Mouse (Mus musculus): Measurements from ENCODE around the gene Npy. TPM values are rescaled to one million over a fixed set of nuclear protein-coding genes. Genes with fewer than 3 reads are reported as not detected.

Npy gene
- 10.0 and 21.3 TPM in 2 replicates for polyA plus RNA-seq (2015; fragmentation: Nextera tagmentation; extraction: Ambion mirVana)

DNA sequence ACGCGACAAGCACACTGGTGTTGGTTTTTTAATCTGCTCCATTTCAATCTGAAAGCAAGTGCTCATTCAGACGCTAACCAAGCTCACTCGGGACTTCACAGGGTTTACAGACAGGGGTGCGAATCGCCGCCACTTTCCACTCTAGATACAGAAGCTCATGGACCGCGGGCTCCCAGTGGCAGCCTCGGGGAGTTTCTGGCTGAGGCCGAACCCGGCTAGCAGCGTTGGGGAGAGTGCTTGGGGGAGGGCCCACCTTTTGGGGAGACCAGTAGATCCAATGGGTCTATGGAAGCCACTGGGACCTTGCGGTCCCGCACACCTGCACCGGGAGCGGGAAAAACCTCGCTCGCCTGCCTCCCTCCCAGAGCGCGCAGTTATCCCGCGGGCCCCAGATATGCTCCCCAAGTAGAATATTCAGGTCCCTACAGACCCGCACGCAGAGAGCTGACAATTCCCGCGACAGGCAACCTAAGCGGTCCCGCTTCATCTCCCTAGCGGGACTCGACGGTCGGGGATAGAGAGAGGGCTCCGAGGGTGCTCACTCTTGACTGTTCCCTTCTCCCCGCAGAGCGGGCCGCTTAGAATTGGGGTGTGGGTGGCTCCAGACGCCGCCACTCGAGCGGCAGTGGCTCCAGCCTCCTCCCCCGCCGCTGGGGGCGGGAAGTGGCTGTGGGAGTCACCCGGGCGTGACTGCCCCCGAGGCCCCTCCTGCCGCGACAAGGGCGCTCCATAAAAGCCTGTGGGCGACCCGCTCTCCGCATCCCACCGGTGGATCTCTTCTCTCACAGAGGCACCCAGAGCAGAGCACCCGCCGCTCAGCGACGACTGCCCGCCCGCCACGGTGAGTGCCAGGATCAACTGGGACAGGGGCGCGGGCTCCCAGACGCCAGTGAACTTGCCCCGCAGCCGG lies at the start of gene Npy:
Npy (plus strand) TSS at position 750 of the 910 bp plus-strand sequence.
- no peaks in the 10 kb centered on the region for H3K36me3 ChIP-seq
- H3K4me2 ChIP-seq, result peak within 1 kb of the TSS; percentile 84
- peaks cover 12% of the 10 kb centered on the region for H3K4me1 ChIP-seq
- no peaks in the 10 kb centered on the region for H3K9me3 ChIP-seq
- WGBS, result under 1% methylated on average over 66 of the region's 66 CpGs
- ATAC-seq (ENCODE audit: insufficient number of reproducible peaks, insufficient read depth, low FRiP score, low TSS enrichment, low read depth), result no peak; the same call in 1 of the 2 replicates
- peaks cover 86% of the 10 kb centered on the region for H3K27me3 ChIP-seq
- peak within 1 kb of the TSS; percentile 51 for H3K9ac ChIP-seq
- H3K27ac ChIP-seq, result no peak within 1 kb of the TSS
- peak within 1 kb of the TSS; percentile 47 for H3K4me3 ChIP-seq

DNA sequence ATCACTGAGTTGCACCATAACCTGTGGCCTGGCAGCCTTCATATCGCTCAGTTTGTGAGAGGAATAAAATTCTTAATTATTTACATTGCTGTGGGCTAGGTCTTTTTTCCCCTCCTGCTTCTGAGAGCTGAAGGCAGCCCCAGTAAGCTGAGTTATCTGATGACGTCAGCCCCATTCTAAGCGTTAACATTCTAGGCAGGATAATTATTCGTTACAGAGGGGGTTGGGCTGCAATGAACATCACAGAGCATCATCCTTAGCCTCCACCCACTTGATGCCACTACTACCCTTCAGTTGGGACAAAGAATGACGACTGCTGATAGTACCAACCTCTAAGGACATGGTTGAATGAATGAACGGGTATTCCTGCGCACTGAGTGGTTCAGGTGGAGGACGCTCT lies 47.5 kb upstream of the Npy start:
- 66% methylated on average over 8 of the region's 8 CpGs for WGBS
- Histone ChIP-seq H3K27me3 (no peaks in the 10 kb centered on the region), H3K4me3 (no peak overlapping the region), H3K9ac (no peak overlapping the region), H3K27ac (no peak overlapping the region), H3K36me3 (no peaks in the 10 kb centered on the region), H3K9me3 (no peaks in the 10 kb centered on the region), H3K4me1 (peaks cover 8% of the 10 kb centered on the region; the same call in 1 of the 2 replicates), H3K4me2 (no peak overlapping the region)
- ATAC-seq (ENCODE audit: insufficient number of reproducible peaks, insufficient read depth, low FRiP score, low TSS enrichment, low read depth), result no peak

DNA sequence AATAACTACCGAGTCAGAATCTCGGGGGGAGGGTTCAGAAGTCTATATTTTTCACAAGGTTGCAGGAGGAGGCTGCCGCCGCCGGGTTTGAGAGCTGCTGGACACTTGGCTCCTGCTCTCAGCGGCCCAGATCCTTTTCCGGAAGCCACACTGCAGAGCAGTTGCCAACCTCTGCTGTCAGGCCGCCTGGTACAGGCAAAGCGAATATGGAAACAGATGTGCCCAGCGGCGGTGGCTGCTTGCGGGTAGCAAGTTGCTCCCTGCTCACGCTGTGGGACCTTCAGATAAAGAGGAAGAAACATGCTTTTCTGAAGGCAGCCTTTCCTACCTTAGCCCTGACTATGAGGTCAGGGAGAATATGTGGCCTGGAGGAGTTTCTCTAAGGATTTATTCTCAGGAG lies 44.4 kb upstream of the Npy start:
- peak overlapping the region; percentile 18 for H3K4me2 ChIP-seq
- no peak for ATAC-seq (ENCODE audit: insufficient number of reproducible peaks, insufficient read depth, low FRiP score, low TSS enrichment, low read depth)
- H3K4me3 ChIP-seq, result no peak overlapping the region
- H3K9me3 ChIP-seq, result no peaks in the 10 kb centered on the region
- WGBS, result 57% methylated on average over 13 of the region's 13 CpGs
- no peaks in the 10 kb centered on the region for H3K27me3 ChIP-seq
- peak overlapping the region; percentile 40; the same call in 1 of the 2 replicates for H3K9ac ChIP-seq
- peaks cover 8% of the 10 kb centered on the region; the same call in 1 of the 2 replicates for H3K4me1 ChIP-seq
- H3K27ac ChIP-seq, result no peak overlapping the region
- H3K36me3 ChIP-seq, result no peaks in the 10 kb centered on the region

DNA sequence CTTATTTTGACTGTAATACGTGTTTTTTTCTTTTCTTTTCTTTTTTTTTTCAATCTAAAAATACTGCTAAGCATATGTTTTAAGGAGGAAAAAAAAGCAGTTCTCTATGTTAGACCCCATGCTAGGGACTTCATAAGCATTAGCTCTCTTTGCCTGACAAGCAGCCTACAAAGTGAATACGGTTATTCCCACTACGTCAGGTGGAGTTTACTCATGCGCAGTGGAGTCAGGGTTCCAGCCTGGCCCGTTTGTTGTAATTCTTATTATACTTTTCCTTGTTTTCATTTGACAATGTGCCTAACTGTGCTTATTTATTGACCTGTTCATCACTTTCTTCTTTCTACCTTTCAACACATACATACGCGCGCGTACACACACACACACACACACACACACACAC lies 43.8 kb upstream of the Npy start:
- Histone ChIP-seq H3K36me3 (no peaks in the 10 kb centered on the region), H3K27ac (no peak overlapping the region), H3K4me3 (no peak overlapping the region), H3K4me2 (no peak overlapping the region), H3K9ac (no peak overlapping the region), H3K9me3 (no peaks in the 10 kb centered on the region), H3K27me3 (no peaks in the 10 kb centered on the region), H3K4me1 (peaks cover 8% of the 10 kb centered on the region; the same call in 1 of the 2 replicates)
- no peak for ATAC-seq (ENCODE audit: insufficient number of reproducible peaks, insufficient read depth, low FRiP score, low TSS enrichment, low read depth)
- 81% methylated on average over 9 of the region's 9 CpGs for WGBS

DNA sequence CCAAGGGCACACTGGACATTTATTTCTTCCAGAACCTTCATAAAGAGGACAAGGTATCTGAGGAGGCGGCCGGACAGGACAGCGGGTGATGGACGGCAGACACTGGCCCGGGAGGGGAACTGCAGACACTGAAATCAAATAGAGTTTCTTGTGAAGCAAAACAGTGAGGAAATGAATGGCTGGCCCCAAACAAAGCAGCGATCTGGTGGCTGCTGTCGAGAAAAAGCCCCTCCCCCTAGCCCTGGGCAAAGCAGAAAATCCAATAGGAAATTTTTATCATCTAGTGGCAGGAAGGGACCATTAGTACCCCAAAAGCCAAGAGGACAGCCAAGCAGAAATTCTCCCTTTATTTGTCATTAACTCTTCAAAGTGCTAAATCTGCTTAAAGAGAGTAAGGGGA lies 42.9 kb upstream of the Npy start:
- WGBS, result 34% methylated on average over 7 of the region's 7 CpGs
- no peaks in the 10 kb centered on the region for H3K27me3 ChIP-seq
- peaks cover 8% of the 10 kb centered on the region; the same call in 1 of the 2 replicates for H3K4me1 ChIP-seq
- no peaks in the 10 kb centered on the region for H3K36me3 ChIP-seq
- H3K4me3 ChIP-seq, result no peak overlapping the region
- no peak overlapping the region for H3K4me2 ChIP-seq
- H3K27ac ChIP-seq, result no peak overlapping the region
- no peaks in the 10 kb centered on the region for H3K9me3 ChIP-seq
- no peak overlapping the region for H3K9ac ChIP-seq
- ATAC-seq (ENCODE audit: insufficient number of reproducible peaks, insufficient read depth, low FRiP score, low TSS enrichment, low read depth), result no peak

DNA sequence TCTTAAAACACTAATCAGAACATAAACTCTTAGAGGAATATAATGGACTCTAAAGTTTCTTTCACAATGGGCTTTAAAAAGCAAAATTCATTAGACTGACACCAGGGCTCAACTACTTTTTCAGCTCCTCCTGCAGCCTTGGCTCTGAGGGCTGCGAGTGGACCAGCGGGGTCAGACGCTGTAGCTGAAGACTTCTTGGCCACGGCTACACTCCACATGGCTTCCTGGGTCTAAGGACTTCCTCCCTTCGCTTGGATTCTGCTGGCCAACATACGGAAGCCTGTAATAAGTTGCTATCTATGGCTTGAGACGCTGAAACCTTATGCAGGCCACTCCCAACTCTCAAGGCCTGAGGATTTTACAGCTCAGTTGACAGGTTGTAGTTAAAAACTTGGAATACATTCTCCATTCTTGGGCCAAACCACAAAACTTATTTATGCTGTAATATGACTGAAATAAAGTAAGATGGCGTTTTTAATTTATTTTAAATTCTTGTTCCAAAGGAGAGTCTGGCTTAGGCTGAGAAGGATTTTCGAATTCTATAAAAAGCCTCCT lies 41.6 kb upstream of the Npy start:
- Histone ChIP-seq H3K9ac (no peak overlapping the region), H3K27ac (no peak overlapping the region), H3K9me3 (no peaks in the 10 kb centered on the region), H3K4me3 (no peak overlapping the region), H3K4me1 (peaks cover 8% of the 10 kb centered on the region; the same call in 1 of the 2 replicates), H3K27me3 (no peaks in the 10 kb centered on the region), H3K36me3 (no peaks in the 10 kb centered on the region), H3K4me2 (no peak overlapping the region)
- no peak for ATAC-seq (ENCODE audit: insufficient number of reproducible peaks, insufficient read depth, low FRiP score, low TSS enrichment, low read depth)
- 80% methylated on average over 9 of the region's 9 CpGs for WGBS

DNA sequence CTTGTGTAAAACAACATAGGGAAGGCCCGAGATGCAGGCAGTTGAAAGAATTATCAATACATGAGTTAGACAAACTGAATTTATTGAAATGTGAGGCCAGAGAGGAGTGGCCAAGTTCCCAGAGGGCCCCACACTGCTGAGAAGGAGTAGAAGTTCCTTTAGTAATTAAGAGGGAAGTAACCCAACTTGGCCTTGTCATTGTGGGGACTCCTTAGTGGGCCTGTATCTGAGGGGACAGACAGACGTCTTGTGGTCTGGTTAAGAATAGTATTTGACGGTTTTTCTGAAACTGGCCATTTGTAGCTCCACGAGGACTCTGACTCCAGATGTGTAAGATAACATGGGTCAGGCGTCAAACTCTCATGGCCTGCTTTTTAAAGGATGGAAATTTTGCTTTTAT lies 40.7 kb upstream of the Npy start:
- Histone ChIP-seq H3K4me1 (peaks cover 8% of the 10 kb centered on the region; the same call in 1 of the 2 replicates), H3K4me2 (no peak overlapping the region), H3K27me3 (no peaks in the 10 kb centered on the region), H3K9ac (no peak overlapping the region), H3K4me3 (no peak overlapping the region), H3K27ac (no peak overlapping the region), H3K9me3 (no peaks in the 10 kb centered on the region), H3K36me3 (no peaks in the 10 kb centered on the region)
- no peak for ATAC-seq (ENCODE audit: insufficient number of reproducible peaks, insufficient read depth, low FRiP score, low TSS enrichment, low read depth)
- 78% methylated on average over 5 of the region's 5 CpGs for WGBS

DNA sequence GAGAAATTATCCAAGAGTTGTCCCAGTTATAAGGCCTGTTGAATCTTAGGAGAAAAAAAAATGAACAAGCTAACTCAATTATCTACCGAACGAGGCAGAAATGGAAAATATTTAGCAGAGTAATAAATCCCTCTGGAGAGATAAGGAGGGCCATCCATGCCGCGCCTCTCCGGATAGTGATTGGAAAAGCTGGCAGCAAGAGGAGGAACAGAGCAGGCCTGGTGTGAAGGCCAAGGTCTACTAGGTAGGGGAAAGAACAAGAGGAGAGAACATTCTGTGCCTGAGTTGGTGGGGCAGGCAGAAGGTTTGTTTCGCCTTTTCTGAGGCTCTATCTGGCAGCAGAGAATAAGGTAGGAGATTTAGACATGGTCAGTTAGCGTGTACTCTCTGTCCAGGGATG lies 39.8 kb upstream of the Npy start:
- H3K4me1 ChIP-seq, result peaks cover 8% of the 10 kb centered on the region; the same call in 1 of the 2 replicates
- H3K27ac ChIP-seq, result no peak overlapping the region
- no peaks in the 10 kb centered on the region for H3K9me3 ChIP-seq
- 80% methylated on average over 7 of the region's 7 CpGs for WGBS
- no peak overlapping the region for H3K4me2 ChIP-seq
- H3K36me3 ChIP-seq, result no peaks in the 10 kb centered on the region
- ATAC-seq (ENCODE audit: insufficient number of reproducible peaks, insufficient read depth, low FRiP score, low TSS enrichment, low read depth), result no peak
- H3K4me3 ChIP-seq, result no peak overlapping the region
- H3K27me3 ChIP-seq, result no peaks in the 10 kb centered on the region
- no peak overlapping the region for H3K9ac ChIP-seq

DNA sequence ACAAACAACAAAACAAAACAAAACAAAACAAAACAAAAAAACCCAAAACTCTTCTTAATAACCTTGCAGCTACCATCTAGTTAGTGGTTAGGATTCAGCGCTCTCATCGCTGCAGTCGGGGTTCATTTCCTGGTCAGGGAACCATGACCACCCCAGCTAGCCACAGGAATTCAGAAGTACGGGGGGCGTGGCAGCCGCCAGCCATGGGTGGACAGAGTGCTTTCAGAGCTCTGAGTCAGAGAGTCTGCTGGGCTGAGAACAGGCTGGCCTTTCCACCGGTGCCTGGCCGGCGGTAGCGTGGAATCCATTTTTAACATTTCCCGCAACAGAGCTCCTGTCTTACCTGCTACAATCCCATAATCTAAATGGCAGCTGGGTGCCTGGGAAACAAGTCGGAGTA lies 30.0 kb upstream of the Npy start:
- WGBS, result 70% methylated on average over 12 of the region's 12 CpGs
- Histone ChIP-seq H3K4me3 (no peak overlapping the region), H3K9me3 (no peaks in the 10 kb centered on the region), H3K9ac (no peak overlapping the region), H3K36me3 (no peaks in the 10 kb centered on the region), H3K27me3 (no peaks in the 10 kb centered on the region), H3K4me2 (no peak overlapping the region), H3K4me1 (no peaks in the 10 kb centered on the region), H3K27ac (no peak overlapping the region)
- ATAC-seq (ENCODE audit: insufficient number of reproducible peaks, insufficient read depth, low FRiP score, low TSS enrichment, low read depth), result no peak

DNA sequence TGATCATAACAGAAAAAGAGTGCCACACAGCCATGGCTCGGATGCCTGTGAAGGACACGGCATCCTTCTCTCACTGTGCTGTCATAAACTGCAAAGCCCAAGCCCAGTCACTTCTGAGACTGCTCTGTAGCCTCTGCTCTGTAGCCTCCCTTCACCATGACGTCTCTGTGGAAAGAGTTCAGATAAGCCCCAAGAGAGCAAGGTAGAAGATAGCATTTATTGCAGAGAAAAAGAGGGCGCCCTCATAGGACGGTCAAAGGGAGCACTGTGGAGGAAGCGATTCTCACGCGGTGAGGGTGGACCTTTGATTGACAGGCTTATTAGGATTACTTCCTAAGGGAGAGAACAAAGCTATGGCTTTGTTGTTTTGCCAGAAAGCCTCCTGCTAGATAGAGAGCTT lies 18.4 kb upstream of the Npy start:
- no peaks in the 10 kb centered on the region for H3K4me1 ChIP-seq
- H3K4me3 ChIP-seq, result no peak overlapping the region
- H3K27ac ChIP-seq, result no peak overlapping the region
- no peaks in the 10 kb centered on the region for H3K36me3 ChIP-seq
- H3K4me2 ChIP-seq, result no peak overlapping the region
- ATAC-seq (ENCODE audit: insufficient number of reproducible peaks, insufficient read depth, low FRiP score, low TSS enrichment, low read depth), result no peak
- no peaks in the 10 kb centered on the region for H3K9me3 ChIP-seq
- no peak overlapping the region for H3K9ac ChIP-seq
- H3K27me3 ChIP-seq, result peaks cover 18% of the 10 kb centered on the region
- WGBS, result 47% methylated on average over 8 of the region's 8 CpGs

DNA sequence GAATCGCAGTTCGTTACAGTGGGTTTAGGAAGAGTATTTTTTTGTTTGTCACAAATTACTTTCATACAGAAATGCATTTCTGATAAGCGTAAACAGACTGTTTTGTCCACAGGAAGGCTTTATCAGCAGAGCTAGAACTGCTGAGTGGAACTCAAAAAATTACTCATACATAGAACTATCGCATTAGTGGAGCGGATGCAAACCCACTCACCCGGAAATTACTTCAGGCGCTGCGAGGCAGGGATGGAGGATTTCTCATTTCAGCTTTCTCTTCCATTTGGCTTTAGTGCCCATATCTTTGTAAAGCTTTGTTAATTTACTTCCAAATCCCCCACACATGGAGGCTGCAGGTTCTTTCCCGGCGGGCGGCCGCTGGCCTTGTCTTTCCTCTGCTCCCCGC lies 14.4 kb upstream of the Npy start:
- H3K4me1 ChIP-seq, result no peaks in the 10 kb centered on the region

DNA sequence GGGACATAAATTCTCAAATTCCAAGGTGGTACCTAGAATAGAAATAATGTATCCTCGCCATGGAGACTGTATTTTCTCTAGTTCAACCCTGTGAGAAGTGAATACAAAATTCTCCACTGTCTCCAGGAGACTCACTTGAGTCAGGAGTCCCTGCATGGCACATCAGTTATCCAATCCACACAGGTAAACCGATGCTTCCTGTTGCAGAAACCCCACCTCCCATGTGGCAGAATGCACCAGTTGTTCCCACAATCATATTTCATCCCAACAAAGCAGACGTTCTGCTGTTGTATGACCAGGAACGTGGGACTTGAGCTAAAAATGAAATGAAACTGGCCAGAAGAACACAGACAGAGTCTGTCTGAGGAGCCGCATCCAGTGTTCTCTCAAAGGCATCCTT lies 5.3 kb upstream of the Npy start:
- no peak overlapping the region for H3K9ac ChIP-seq
- H3K4me1 ChIP-seq, result peaks cover 5% of the 10 kb centered on the region
- no peaks in the 10 kb centered on the region for H3K36me3 ChIP-seq
- 59% methylated on average over 5 of the region's 5 CpGs for WGBS
- no peak for ATAC-seq (ENCODE audit: insufficient number of reproducible peaks, insufficient read depth, low FRiP score, low TSS enrichment, low read depth)
- no peak overlapping the region for H3K27ac ChIP-seq
- H3K4me2 ChIP-seq, result no peak overlapping the region
- H3K4me3 ChIP-seq, result no peak overlapping the region
- peaks cover 55% of the 10 kb centered on the region for H3K27me3 ChIP-seq
- H3K9me3 ChIP-seq, result no peaks in the 10 kb centered on the region

More for the DNA sequence above, 14.4 kb upstream of the Npy start:
- Histone ChIP-seq H3K9me3 (no peaks in the 10 kb centered on the region), H3K36me3 (no peaks in the 10 kb centered on the region), H3K27ac (no peak overlapping the region), H3K4me3 (peak overlapping the region; percentile 29), H3K9ac (no peak overlapping the region), H3K27me3 (peaks cover 24% of the 10 kb centered on the region), H3K4me2 (peak overlapping the region; percentile 51)
- WGBS, result 17% methylated on average over 13 of the region's 13 CpGs
- no peak for ATAC-seq (ENCODE audit: insufficient number of reproducible peaks, insufficient read depth, low FRiP score, low TSS enrichment, low read depth)
